Mouse (Mus musculus): ENCODE data around the gene Mb21d2. TPM values are rescaled to one million over a fixed set of nuclear protein-coding genes. Genes with fewer than 3 reads are reported as not detected.

Mb21d2 gene
- polyA plus RNA-seq, 1 experiment from 2014 or later = 5.6 TPM

GRCm38 (mm10) chr16:28902620-28903565 lies 26.6 kb downstream of the Mb21d2 start:
- Histone ChIP-seq H3K9ac (replicated peaks; ENCODE audit: low read length) (no peak overlapping the region), H3K36me3 (ENCODE audit: insufficient read depth, low read length) (no peaks in the 10 kb centered on the region), H3K9me3 (ENCODE audit: low read length) (no peaks in the 10 kb centered on the region), H3K27ac (ENCODE audit: low read length) (no peak overlapping the region), H3K4me3 (ENCODE audit: low read length) (no peak overlapping the region), H3K27me3 (ENCODE audit: insufficient read depth, low read length) (no peaks in the 10 kb centered on the region), H3K4me2 (replicated peaks; ENCODE audit: low read depth, low read length) (no peak overlapping the region), H3K4me1 (ENCODE audit: insufficient read depth, low read length) (peaks cover 21% of the 10 kb centered on the region)
- ATAC-seq (ENCODE audit: low FRiP score, low TSS enrichment) = no peak
- WGBS = 77% methylated on average over 14 of the region's 14 CpGs

- no peak overlapping the region for H3K27ac ChIP-seq (ENCODE audit: low read length)
- no peaks in the 10 kb centered on the region for H3K36me3 ChIP-seq (ENCODE audit: insufficient read depth, low read length)
- no peak overlapping the region for H3K4me3 ChIP-seq (ENCODE audit: low read length)
- 79% methylated on average over 4 of the region's 4 CpGs for WGBS
- H3K27me3 ChIP-seq (ENCODE audit: insufficient read depth, low read length) = no peaks in the 10 kb centered on the region
- no peak for ATAC-seq (ENCODE audit: low FRiP score, low TSS enrichment)
- H3K4me2 ChIP-seq (replicated peaks; ENCODE audit: low read depth, low read length) = no peak overlapping the region
- H3K4me1 ChIP-seq (ENCODE audit: insufficient read depth, low read length) = peaks cover 19% of the 10 kb centered on the region
- H3K9ac ChIP-seq (replicated peaks; ENCODE audit: low read length) = no peak overlapping the region
- H3K9me3 ChIP-seq (ENCODE audit: low read length) = no peaks in the 10 kb centered on the region
Measured at GRCm38 (mm10) chr16:28899161-28899540, 30.3 kb downstream of the Mb21d2 start.

- peaks cover 21% of the 10 kb centered on the region for H3K4me1 ChIP-seq (ENCODE audit: insufficient read depth, low read length)
- H3K9ac ChIP-seq (replicated peaks; ENCODE audit: low read length) = no peak overlapping the region
- no peaks in the 10 kb centered on the region for H3K27me3 ChIP-seq (ENCODE audit: insufficient read depth, low read length)
- H3K36me3 ChIP-seq (ENCODE audit: insufficient read depth, low read length) = no peaks in the 10 kb centered on the region
- H3K27ac ChIP-seq (ENCODE audit: low read length) = no peak overlapping the region
- ATAC-seq (ENCODE audit: low FRiP score, low TSS enrichment) = 0 out of 2 replicates have a peak, but pooled peaks have one; percentile 44
- H3K4me2 ChIP-seq (replicated peaks; ENCODE audit: low read depth, low read length) = peak overlapping the region; percentile 8; the same call in 1 of the 2 replicates
- WGBS = 23% methylated on average over 15 of the region's 15 CpGs
- no peak overlapping the region for H3K4me3 ChIP-seq (ENCODE audit: low read length)
- no peaks in the 10 kb centered on the region for H3K9me3 ChIP-seq (ENCODE audit: low read length)
Measured at GRCm38 (mm10) chr16:28898509-28899160, 30.8 kb downstream of the Mb21d2 start.

- no peak overlapping the region for H3K4me3 ChIP-seq (ENCODE audit: low read length)
- no peaks in the 10 kb centered on the region for H3K36me3 ChIP-seq (ENCODE audit: insufficient read depth, low read length)
- H3K9ac ChIP-seq (replicated peaks; ENCODE audit: low read length) = no peak overlapping the region
- no peaks in the 10 kb centered on the region for H3K9me3 ChIP-seq (ENCODE audit: low read length)
- WGBS = 94% methylated on average over 7 of the region's 7 CpGs
- ATAC-seq (ENCODE audit: low FRiP score, low TSS enrichment) = no peak
- H3K27me3 ChIP-seq (ENCODE audit: insufficient read depth, low read length) = no peaks in the 10 kb centered on the region
- no peak overlapping the region for H3K27ac ChIP-seq (ENCODE audit: low read length)
- H3K4me1 ChIP-seq (ENCODE audit: insufficient read depth, low read length) = peaks cover 30% of the 10 kb centered on the region
- H3K4me2 ChIP-seq (replicated peaks; ENCODE audit: low read depth, low read length) = no peak overlapping the region
Measured at GRCm38 (mm10) chr16:28896571-28896970, 32.9 kb downstream of the Mb21d2 start.

- Histone ChIP-seq H3K4me2 (replicated peaks; ENCODE audit: low read depth, low read length) (no peak overlapping the region), H3K9ac (replicated peaks; ENCODE audit: low read length) (no peak overlapping the region), H3K27ac (ENCODE audit: low read length) (no peak overlapping the region), H3K36me3 (ENCODE audit: insufficient read depth, low read length) (peaks cover 2% of the 10 kb centered on the region; the same call in 1 of the 2 replicates), H3K9me3 (ENCODE audit: low read length) (peaks cover 3% of the 10 kb centered on the region), H3K27me3 (ENCODE audit: insufficient read depth, low read length) (no peaks in the 10 kb centered on the region), H3K4me3 (ENCODE audit: low read length) (no peak overlapping the region), H3K4me1 (ENCODE audit: insufficient read depth, low read length) (peaks cover 40% of the 10 kb centered on the region)
- no peak for ATAC-seq (ENCODE audit: low FRiP score, low TSS enrichment)
- whole genome bisulfite sequencing = 44% methylated on average over 6 of the region's 6 CpGs
Measured at GRCm38 (mm10) chr16:28894872-28895271, 34.6 kb downstream of the Mb21d2 start.

GRCm38 (mm10) chr16:28893266-28893665 lies 36.2 kb downstream of the Mb21d2 start:
- Histone ChIP-seq H3K9me3 (ENCODE audit: low read length) (peaks cover 12% of the 10 kb centered on the region), H3K4me3 (ENCODE audit: low read length) (no peak overlapping the region), H3K36me3 (ENCODE audit: insufficient read depth, low read length) (peaks cover 9% of the 10 kb centered on the region; the same call in 1 of the 2 replicates), H3K4me1 (ENCODE audit: insufficient read depth, low read length) (peaks cover 32% of the 10 kb centered on the region), H3K27me3 (ENCODE audit: insufficient read depth, low read length) (no peaks in the 10 kb centered on the region), H3K27ac (ENCODE audit: low read length) (no peak overlapping the region), H3K9ac (replicated peaks; ENCODE audit: low read length) (no peak overlapping the region), H3K4me2 (replicated peaks; ENCODE audit: low read depth, low read length) (no peak overlapping the region)
- 24% methylated on average over 5 of the region's 5 CpGs for WGBS
- ATAC-seq (ENCODE audit: low FRiP score, low TSS enrichment) = no peak

- Histone ChIP-seq H3K9ac (replicated peaks; ENCODE audit: low read length) (no peak overlapping the region), H3K4me1 (ENCODE audit: insufficient read depth, low read length) (peaks cover 40% of the 10 kb centered on the region), H3K27ac (ENCODE audit: low read length) (no peak overlapping the region), H3K27me3 (ENCODE audit: insufficient read depth, low read length) (no peaks in the 10 kb centered on the region), H3K4me3 (ENCODE audit: low read length) (no peak overlapping the region), H3K36me3 (ENCODE audit: insufficient read depth, low read length) (peaks cover 9% of the 10 kb centered on the region; the same call in 1 of the 2 replicates), H3K4me2 (replicated peaks; ENCODE audit: low read depth, low read length) (no peak overlapping the region), H3K9me3 (ENCODE audit: low read length) (peaks cover 12% of the 10 kb centered on the region)
- whole genome bisulfite sequencing = 60% methylated on average over 9 of the region's 9 CpGs
- no peak for ATAC-seq (ENCODE audit: low FRiP score, low TSS enrichment)
Measured at GRCm38 (mm10) chr16:28886201-28886745, 43.2 kb downstream of the Mb21d2 start.

GRCm38 (mm10) chr16:28885474-28885873 lies 44.0 kb downstream of the Mb21d2 start:
- peaks cover 9% of the 10 kb centered on the region; the same call in 1 of the 2 replicates for H3K36me3 ChIP-seq (ENCODE audit: insufficient read depth, low read length)
- no peaks in the 10 kb centered on the region for H3K27me3 ChIP-seq (ENCODE audit: insufficient read depth, low read length)
- H3K27ac ChIP-seq (ENCODE audit: low read length) = no peak overlapping the region
- WGBS = 87% methylated on average over 8 of the region's 8 CpGs
- ATAC-seq (ENCODE audit: low FRiP score, low TSS enrichment) = no peak
- H3K9ac ChIP-seq (replicated peaks; ENCODE audit: low read length) = no peak overlapping the region
- H3K4me2 ChIP-seq (replicated peaks; ENCODE audit: low read depth, low read length) = no peak overlapping the region
- H3K4me3 ChIP-seq (ENCODE audit: low read length) = no peak overlapping the region
- peaks cover 12% of the 10 kb centered on the region for H3K9me3 ChIP-seq (ENCODE audit: low read length)
- H3K4me1 ChIP-seq (ENCODE audit: insufficient read depth, low read length) = peaks cover 42% of the 10 kb centered on the region

- peaks cover 43% of the 10 kb centered on the region for H3K4me1 ChIP-seq (ENCODE audit: insufficient read depth, low read length)
- 80% methylated on average over 5 of the region's 5 CpGs for WGBS
- H3K9me3 ChIP-seq (ENCODE audit: low read length) = peaks cover 7% of the 10 kb centered on the region
- no peak overlapping the region for H3K27ac ChIP-seq (ENCODE audit: low read length)
- no peak for ATAC-seq (ENCODE audit: low FRiP score, low TSS enrichment)
- no peak overlapping the region for H3K9ac ChIP-seq (replicated peaks; ENCODE audit: low read length)
- no peaks in the 10 kb centered on the region for H3K27me3 ChIP-seq (ENCODE audit: insufficient read depth, low read length)
- peaks cover 5% of the 10 kb centered on the region; the same call in 1 of the 2 replicates for H3K36me3 ChIP-seq (ENCODE audit: insufficient read depth, low read length)
- H3K4me2 ChIP-seq (replicated peaks; ENCODE audit: low read depth, low read length) = no peak overlapping the region
- H3K4me3 ChIP-seq (ENCODE audit: low read length) = no peak overlapping the region
Measured at GRCm38 (mm10) chr16:28884661-28885060, 44.8 kb downstream of the Mb21d2 start.

Measured in kidney, embryonic 16.5 days (tissue).